Mouse (Mus musculus) liver, embryonic 12.5 days (tissue): Measurements from ENCODE around the gene Lrp8. TPM values are rescaled to one million over a fixed set of nuclear protein-coding genes. Genes with fewer than 3 reads are reported as not detected.

Experiments
- polyA plus RNA-seq: library from polyadenylated mRNA; unstranded; fragments of >200 nt; fragmentation: Nextera tagmentation; extraction: Ambion mirVana; gene quantifications from 2 replicates; pipeline ENCODE4 v1.2.1, GENCODE M21; 2016

Lrp8 gene
- polyA plus RNA-seq, 1 experiment from 2014 or later = 8.5 TPM

Other genes starting within 250 kb of the Lrp8 start
- not detected in 2 replicates for gene Dmrtb1, start 118.0 kb upstream of the Lrp8 start, polyA plus RNA-seq
- 140 and 151 TPM in 2 replicates for gene Magoh, start 77.5 kb downstream of the Lrp8 start, polyA plus RNA-seq
- 54.1 and 59.0 TPM in 2 replicates for gene 0610037L13Rik, start 87.6 kb downstream of the Lrp8 start, polyA plus RNA-seq
- 40.1 and 42.7 TPM in 2 replicates for gene Cpt2, start 121.3 kb downstream of the Lrp8 start, polyA plus RNA-seq
- not detected in 2 replicates for gene Slc1a7, start 166.1 kb downstream of the Lrp8 start, polyA plus RNA-seq